Mouse (Mus musculus): ENCODE measurements around the gene Cds2.
A peak's percentile ranks its signal among the peaks of the same experiment; 100 is the strongest.
"Not testable (repeated sequence)": the region's sequence is repeated elsewhere in the genome, so short reads cannot be mapped to it uniquely, and the experiment has no call there.

The Cds2 gene

DNA sequence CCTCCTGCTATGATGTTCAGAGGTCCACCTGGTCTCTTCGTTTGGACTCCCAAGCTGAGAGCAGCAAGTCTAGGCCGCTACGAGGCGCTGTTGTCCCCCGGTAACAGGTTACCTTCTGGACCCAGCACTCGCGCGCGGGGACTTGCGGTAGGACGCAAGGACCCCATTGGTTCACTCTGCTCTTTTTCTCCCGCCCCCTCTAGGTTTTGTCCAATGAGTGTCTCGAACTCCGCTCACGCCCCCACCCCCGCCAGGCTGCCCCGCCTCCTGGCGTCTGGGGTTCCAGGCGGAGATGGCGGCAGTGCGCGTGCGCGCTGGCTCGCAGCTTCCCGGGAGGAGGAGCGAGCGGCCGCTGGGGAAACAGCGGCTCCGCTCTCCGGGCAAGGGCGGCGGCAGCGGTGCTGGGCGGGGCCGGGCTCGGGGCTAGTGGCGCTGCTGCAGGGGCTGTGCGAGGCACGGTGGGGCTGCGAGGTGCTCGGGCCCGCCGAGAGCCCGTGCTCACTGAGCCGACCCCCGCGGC is at the start of gene Cds2:
TSS of gene Cds2 (plus strand) at position 270 of the 520 bp plus-strand sequence.
- DNase-seq (ENCODE audit: low spot score) = peak; percentile 99

DNA sequence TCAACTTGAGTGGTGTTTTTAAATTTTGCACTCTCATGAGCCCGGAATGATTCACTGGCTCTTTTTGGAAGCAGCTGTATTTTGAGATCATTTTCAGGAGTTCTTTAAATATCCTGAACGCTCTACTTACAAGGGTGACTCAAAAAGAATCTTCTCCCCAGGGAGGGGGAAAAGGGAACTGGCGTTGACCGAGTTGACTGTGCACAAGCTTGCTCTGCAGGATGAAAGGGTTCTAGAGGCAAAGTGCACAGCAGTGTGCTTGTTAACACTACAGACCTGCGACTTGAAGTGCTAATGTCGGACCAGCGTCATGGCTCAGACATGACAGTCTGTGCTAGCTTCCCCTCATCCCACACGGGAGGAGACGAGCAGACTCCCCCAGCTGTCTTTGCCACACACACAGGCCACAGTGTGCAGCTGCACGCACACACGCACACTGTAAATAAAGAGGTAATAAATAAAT is 41.3 kb upstream of the Cds2 start:
- DNase-seq (ENCODE audit: low spot score) = no peak

GRCm38 (mm10) chr2:132224359-132224758 is 38.6 kb upstream of the Cds2 start:
- DNase-seq (ENCODE audit: low spot score) = no peak

DNA sequence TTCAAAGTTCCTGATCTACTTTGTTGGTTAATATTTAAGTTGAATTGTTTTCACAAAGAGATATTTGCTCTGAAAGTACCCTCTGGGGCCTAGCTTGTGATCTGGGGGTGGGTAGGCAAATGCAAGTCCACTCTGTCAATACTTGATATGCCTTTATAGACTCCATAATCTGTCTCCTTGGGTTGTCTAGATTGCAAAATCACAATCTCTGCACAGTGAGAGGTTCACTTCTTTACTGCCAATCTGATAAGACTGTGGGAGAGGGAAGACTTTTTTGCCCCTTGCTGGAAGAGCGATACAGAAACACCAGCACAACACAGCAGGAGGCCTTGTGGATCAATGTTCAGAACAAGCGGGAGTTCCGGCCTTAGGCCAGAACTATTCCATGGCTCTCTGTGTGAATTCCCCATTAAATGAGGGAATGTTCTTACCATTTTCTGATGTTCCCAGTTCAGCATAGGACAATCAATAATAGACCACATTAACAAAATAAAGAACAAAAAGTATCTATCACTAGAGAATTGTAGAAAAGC is 30.5 kb upstream of the Cds2 start:
- DNase-seq (ENCODE audit: low spot score) = no peak

- DNase-seq (ENCODE audit: low spot score) = no peak
These were observed 28.8 kb upstream of the Cds2 start for GRCm38 (mm10) chr2:132233985-132234765.

GRCm38 (mm10) chr2:132235291-132235690 is 27.7 kb upstream of the Cds2 start:
- DNase-seq (ENCODE audit: low spot score) = no peak

GRCm38 (mm10) chr2:132235975-132236374 is 27.0 kb upstream of the Cds2 start:
- DNase-seq (ENCODE audit: low spot score) = no peak

DNA sequence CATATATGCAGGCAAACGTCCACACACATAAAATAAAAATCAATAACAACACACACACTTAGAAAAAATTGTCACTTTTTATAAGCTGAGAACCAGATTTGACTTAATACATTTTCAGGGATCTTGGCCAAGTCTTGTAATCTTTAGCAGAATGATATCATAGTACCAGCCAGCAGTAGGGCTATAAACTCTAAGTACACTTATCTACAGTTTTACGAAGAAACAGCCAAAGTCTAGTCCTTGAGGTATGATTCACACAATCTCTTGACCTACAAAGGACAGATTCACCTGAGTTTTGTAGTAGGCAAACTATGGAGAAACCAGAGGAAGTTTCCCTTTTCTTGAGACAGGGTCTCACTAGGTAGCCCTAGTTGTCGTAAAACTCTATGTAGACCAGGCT is 23.5 kb upstream of the Cds2 start:
- not testable (repeated sequence) for DNase-seq (ENCODE audit: low spot score)

GRCm38 (mm10) chr2:132240457-132240856 is 22.5 kb upstream of the Cds2 start:
- DNase-seq (ENCODE audit: low spot score) = not testable (repeated sequence)

- DNase-seq (ENCODE audit: low spot score) = no peak
These were observed 19.6 kb upstream of the Cds2 start for GRCm38 (mm10) chr2:132243370-132243769.

DNA sequence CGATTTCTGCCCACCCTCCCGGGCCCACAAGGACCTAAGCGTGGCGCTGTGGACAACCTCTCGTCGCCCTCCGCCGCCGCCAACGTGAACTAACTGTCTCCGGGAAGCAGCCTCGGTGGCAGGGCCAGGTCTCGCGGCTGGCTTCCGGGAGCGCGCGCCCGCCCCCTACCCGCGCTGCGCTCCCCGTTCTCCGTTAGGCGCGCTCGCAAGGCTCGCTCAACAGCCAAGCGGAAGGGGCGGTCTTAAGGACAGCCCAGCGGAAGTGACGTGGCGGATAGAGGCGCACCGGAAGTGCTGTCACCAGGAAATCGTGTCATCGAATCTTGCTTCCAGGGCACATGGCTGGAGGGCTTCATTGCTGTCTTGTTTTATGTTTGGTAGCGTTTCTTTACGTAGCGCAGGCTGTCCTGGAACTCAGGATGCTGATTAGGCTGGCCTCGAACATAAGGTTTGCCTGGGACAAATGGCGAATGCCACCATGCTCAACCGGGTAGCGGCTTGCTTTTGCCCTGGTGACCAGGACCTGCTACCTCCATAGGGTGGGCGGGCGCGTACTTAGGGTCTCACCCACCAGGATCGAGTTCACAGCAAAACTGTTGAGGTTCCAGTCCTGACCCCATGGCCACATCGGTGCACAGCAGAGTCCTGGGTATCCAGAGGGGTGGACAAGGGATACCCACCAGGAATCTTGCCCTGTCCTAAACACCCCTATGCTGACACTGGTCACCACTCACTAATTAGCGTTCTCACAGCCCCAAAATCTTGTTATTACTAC is 15.2 kb upstream of the Cds2 start, which contains the start of gene Tmem230:
TSS of gene Tmem230 (minus strand) at position 269 of the 775 bp plus-strand sequence.
- DNase-seq (ENCODE audit: low spot score) = peak; percentile 96

GRCm38 (mm10) chr2:132251911-132252310 is 11.0 kb upstream of the Cds2 start:
- no peak for DNase-seq (ENCODE audit: low spot score)

DNA sequence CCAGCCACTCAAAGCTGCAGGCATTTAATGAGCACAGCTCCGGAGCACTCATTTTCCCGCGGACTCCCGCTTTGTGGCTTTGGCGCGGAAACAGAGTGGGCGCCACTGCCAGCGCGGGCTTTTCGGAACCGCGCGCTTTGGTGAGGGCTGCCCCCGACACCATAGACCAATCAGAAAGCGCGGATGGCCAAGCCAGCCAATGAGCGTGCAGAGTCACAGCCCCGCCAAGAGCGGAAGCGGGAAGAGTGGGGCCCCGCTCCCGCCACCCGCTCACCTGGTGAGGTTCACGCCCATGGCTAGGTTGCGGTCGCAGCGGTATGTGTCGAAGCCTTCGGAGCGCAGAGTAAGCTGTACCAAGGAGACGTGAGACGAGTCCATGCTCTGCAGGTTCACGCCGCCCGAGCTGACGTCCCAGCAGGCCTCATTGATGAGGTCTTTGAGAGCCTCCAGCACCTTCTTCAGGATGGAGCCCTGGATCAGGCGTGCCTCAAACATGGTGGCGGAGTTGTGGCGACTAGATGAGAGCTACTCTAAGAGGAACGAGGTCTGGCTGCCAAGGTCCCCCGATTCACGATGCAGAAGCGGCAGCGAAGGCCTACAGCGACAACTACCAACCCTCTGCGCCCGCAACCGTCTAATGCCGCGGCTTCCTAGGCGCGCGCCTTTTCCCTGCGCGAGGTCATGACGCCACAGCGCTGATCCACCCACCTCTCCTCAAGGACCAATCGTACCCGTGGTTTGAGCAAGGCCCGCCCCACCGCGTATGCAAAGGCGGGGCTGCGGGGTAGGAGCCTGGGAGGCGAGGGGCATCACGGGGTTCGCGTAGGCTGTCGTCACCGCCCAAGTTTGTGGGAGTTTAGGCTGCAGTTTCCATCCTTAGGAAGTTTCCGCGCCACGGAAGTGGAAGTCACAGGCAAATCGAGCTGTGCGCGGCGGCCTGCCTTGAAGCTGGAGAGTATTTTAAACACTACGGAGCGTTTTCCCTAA is 10.1 kb upstream of the Cds2 start, which contains the start of gene Pcna:
TSS of gene Pcna (minus strand) at position 773 of the 987 bp plus-strand sequence.
- peak; percentile 98 for DNase-seq (ENCODE audit: low spot score)

DNA sequence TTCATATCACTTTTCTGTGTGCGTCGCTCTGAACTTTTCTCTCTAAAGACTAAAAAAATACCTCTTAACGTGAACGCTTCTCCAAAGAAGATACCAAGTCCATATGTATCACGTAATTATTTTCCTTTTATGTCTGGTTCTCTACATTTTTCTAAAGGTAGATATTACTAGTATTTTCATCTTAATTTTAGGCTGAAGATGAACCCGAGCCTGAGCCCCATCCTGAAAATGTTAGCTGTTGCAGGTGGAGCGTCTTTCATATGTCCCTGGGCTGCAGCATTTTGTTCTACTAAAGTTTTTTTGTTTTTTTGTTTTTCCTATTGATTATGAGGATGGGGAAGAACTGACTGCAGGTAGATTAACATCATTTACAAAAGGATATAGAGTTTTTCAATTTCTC is 9.3 kb upstream of the Cds2 start:
- no peak for DNase-seq (ENCODE audit: low spot score)

DNA sequence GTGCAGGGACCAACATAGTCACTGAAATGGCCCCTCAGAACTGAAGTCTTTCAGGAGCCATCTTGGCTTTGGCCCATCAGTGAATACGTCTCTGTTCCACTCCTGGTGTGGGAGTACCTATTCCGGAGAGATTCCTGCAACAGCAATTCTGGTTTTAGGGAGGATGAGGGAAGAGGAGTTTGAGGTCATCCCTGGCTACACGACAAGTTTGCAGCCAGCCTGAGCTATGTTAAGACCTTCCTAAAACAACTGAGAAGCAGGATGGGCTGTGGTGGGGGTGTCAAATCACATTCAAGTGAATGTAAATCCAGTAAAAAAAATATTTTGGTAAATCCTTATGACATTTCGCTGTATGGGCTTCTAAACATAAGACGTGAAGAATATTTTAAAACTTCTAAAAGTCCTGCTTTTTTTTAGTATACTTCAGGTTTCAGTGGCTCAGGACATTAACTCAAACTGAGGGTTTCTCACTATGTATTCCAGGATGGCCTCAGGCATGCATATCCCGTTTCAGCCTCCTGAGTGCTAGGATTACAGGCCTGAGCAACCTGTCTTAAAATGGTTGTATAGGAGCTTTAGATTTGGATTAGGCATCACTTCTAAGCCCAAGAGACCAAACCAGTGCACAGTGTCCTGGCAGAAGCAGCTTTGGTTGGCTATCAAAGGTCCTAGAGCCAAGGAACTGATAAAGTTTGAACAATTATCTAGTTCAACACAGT is 5.4 kb upstream of the Cds2 start:
- no peak for DNase-seq (ENCODE audit: low spot score)

- DNase-seq (ENCODE audit: low spot score) = no peak
These were observed 2.3 kb upstream of the Cds2 start for GRCm38 (mm10) chr2:132260601-132261000.

- peak; percentile 20 for DNase-seq (ENCODE audit: low spot score)
These were observed 773 bp upstream of the Cds2 start for GRCm38 (mm10) chr2:132262175-132262574.

GRCm38 (mm10) chr2:132263421-132264265 is 695 bp downstream of the Cds2 start:
- DNase-seq (ENCODE audit: low spot score) = peak; percentile 77

DNA sequence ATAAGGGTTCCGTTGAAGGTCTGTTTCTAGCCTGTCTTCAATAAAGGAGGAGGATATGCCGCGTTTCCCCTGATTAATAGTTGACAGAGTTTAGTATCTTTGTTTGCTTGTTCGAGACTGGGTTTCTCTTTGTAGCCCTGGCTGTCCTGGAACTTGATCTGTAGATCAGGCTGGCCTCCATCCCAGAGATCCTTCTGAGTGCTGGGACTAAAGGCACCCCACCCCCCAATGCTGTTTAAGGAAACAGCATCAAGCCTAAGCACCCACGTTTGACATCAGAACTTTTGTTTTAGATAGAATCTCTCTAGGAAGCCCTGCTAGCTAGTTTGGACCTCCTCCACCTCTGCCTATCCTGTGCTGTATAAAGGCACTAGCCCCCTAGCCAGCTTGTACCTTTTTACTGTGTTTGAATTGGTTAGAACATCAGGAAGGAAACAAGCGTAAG is 1.3 kb downstream of the Cds2 start:
- DNase-seq (ENCODE audit: low spot score) = no peak

GRCm38 (mm10) chr2:132265196-132265595 is 2.2 kb downstream of the Cds2 start:
- DNase-seq (ENCODE audit: low spot score) = no peak

All from T-cell, adult 2 months (primary cell).